Mouse (Mus musculus) midbrain, embryonic 12.5 days (tissue): ENCODE measurements around the gene Arid2. TPM values are rescaled to one million over a fixed set of nuclear protein-coding genes. Genes with fewer than 3 reads are reported as not detected.

Experiments
- ATAC-seq: fragments of 200-750 bp; cut with Nextera tagmentation; 2 replicates; pipeline ENCODE4 v1.8.0; 2017; ENCODE audit warnings: low read depth, moderate TSS enrichment, moderate library complexity; ENCODE audit not compliant: low FRiP score
- H3K27ac ChIP-seq: fragments of 300-500 bp; sonication (generic); replicated peaks from 2 replicates; pipeline ENCODE4 v1.5.1; 2016; ENCODE audit warnings: mild to moderate bottlenecking
- H3K27me3 ChIP-seq: fragments of 300-500 bp; sonication (generic); 2 replicates; pipeline ENCODE4 v1.6.1; 2016; ENCODE audit warnings: mild to moderate bottlenecking
- H3K36me3 ChIP-seq: fragments of 300-500 bp; sonication (generic); 2 replicates; pipeline ENCODE4 v1.6.1; 2016
- H3K4me1 ChIP-seq: fragments of 300-500 bp; sonication (generic); 2 replicates; pipeline ENCODE4 v1.6.1; 2016
- H3K4me2 ChIP-seq: fragments of 300-500 bp; sonication (generic); replicated peaks from 2 replicates; pipeline ENCODE4 v1.6.1; 2016; ENCODE audit warnings: mild to moderate bottlenecking, moderate library complexity
- H3K4me3 ChIP-seq: fragments of 300-500 bp; sonication (generic); 2 replicates; pipeline ENCODE4 v1.5.1; 2016; ENCODE audit warnings: mild to moderate bottlenecking
- H3K9ac ChIP-seq: fragments of 300-500 bp; sonication (generic); replicated peaks from 2 replicates; pipeline ENCODE4 v1.6.1; 2016; ENCODE audit warnings: mild to moderate bottlenecking, moderate library complexity
- H3K9me3 ChIP-seq: fragments of 300-500 bp; sonication (generic); 2 replicates; pipeline ENCODE4 v1.6.1; 2016; ENCODE audit warnings: mild to moderate bottlenecking
- WGBS: fragments of 180-500 bp; shearing (Covaris S2); methylation state at CpG from one replicate; pipeline ENCODE4 v1.1.7; 2016; 5-methylcytosine and 5-hydroxymethylcytosine counted together
- microRNA-seq: library from miRNA; unstranded; fragments of <30 nt; microRNA quantifications from one replicate; pipeline ENCODE4, GENCODE M21; 2017
- polyA plus RNA-seq: library from polyadenylated mRNA; unstranded; fragments of >200 nt; fragmentation: Nextera tagmentation; extraction: Ambion mirVana; gene quantifications from 2 replicates; pipeline ENCODE4 v1.2.1, GENCODE M21; 2016

The Arid2 gene
- polyA plus RNA-seq, 1 experiment from 2014 or later, result 35.1 TPM

GRCm38 (mm10) chr15:96453346-96453745, 166.0 kb downstream of the Arid2 start:
- Histone ChIP-seq H3K9me3 (no peaks in the 10 kb centered on the region), H3K36me3 (peaks cover 19% of the 10 kb centered on the region; the same call in 1 of the 2 replicates), H3K4me1 (peaks cover 3% of the 10 kb centered on the region; the same call in 1 of the 2 replicates), H3K27me3 (no peaks in the 10 kb centered on the region), H3K9ac (no peak overlapping the region), H3K4me3 (no peak overlapping the region), H3K27ac (no peak overlapping the region), H3K4me2 (no peak overlapping the region)
- WGBS, result 98% methylated on average over 1 of the region's 1 CpGs
- ATAC-seq, result no peak

Small RNA genes within 50 kb of the gene (microRNA-seq; reads per million reads assigned to microRNA genes)
- gene Gm25397, result not detected

Other genes starting within 250 kb of the Arid2 start
- 89.9 and 92.5 TPM in 2 replicates for gene Scaf11, start 173.3 kb downstream of the Arid2 start, polyA plus RNA-seq